Mouse (Mus musculus) heart, postnatal 14 days (tissue): ENCODE results near the gene Asic2. TPM values are rescaled to one million over a fixed set of nuclear protein-coding genes. Genes with fewer than 3 reads are reported as not detected.

Experiments used
- DNase-seq, 2 experiments: peaks; one replicate each; pipeline ENCODE4 v3.0.0; 2021 to 2022
- intact Hi-C: fragments of 180-260 bp; cut with DNase I; formaldehyde crosslinking; loops from one replicate; pipeline ENCODE4 v1.15.1; 2025
- total RNA-seq, 2 experiments: library from RNA; stranded (reverse); gene quantifications; 2 replicates each; pipeline ENCODE4 v1.2.3; 2021

Asic2 gene
- total RNA-seq, 2 experiments from 2014 or later, result not detected

- intact Hi-C loops, result no loop called here
- no peak for DNase-seq
Measured at GRCm38 (mm10) chr11:81496446-81496845, 471.8 kb downstream of the Asic2 start.

- intact Hi-C loops, result no loop called here
- DNase-seq, result no peak
Measured at GRCm38 (mm10) chr11:81492351-81492750, 475.9 kb downstream of the Asic2 start.

- DNase-seq, result no peak
- intact Hi-C loops, result no loop called here
Measured at GRCm38 (mm10) chr11:81489144-81489735, 479.0 kb downstream of the Asic2 start.

- no peak for DNase-seq
- intact Hi-C loops, result no loop called here
Measured at GRCm38 (mm10) chr11:81488681-81489080, 479.6 kb downstream of the Asic2 start.

GRCm38 (mm10) chr11:81486265-81486940 is 481.9 kb downstream of the Asic2 start:
- intact Hi-C loops, result no loop called here
- DNase-seq, result peak in 1 of 2 experiments; percentile 6

- peak in 1 of 2 experiments; percentile 2 for DNase-seq
- intact Hi-C loops, result no loop called here
Measured at GRCm38 (mm10) chr11:81481198-81481597, 487.1 kb downstream of the Asic2 start.

GRCm38 (mm10) chr11:81476231-81476630 is 492.0 kb downstream of the Asic2 start:
- intact Hi-C loops, result no loop called here
- peak in 1 of 2 experiments; percentile 8 for DNase-seq

GRCm38 (mm10) chr11:81474121-81474520 is 494.1 kb downstream of the Asic2 start:
- intact Hi-C loops, result no loop called here
- no peak for DNase-seq

GRCm38 (mm10) chr11:81462199-81462598 is 506.1 kb downstream of the Asic2 start:
- peak; percentile 8 to 43 for DNase-seq
- intact Hi-C loops, result loop anchor here (2.0 kb wide), 1 partner anchor 89 kb away; no protein-coding TSS in a partner anchor

- intact Hi-C loops, result loop anchor here (2.0 kb wide), 1 partner anchor 89 kb away; no protein-coding TSS in a partner anchor
Measured at GRCm38 (mm10) chr11:81461748-81462147, 506.5 kb downstream of the Asic2 start.

GRCm38 (mm10) chr11:81454921-81455320 is 513.3 kb downstream of the Asic2 start:
- DNase-seq, result peak in 1 of 2 experiments; percentile 3
- intact Hi-C loops, result no loop called here

More at GRCm38 (mm10) chr11:81461748-81462147, 506.5 kb downstream of the Asic2 start:
- no peak for DNase-seq

GRCm38 (mm10) chr11:81454111-81454510 is 514.1 kb downstream of the Asic2 start:
- no peak for DNase-seq
- intact Hi-C loops, result no loop called here

- intact Hi-C loops, result no loop called here
- peak in 1 of 2 experiments; percentile 1 for DNase-seq
Measured at GRCm38 (mm10) chr11:81449271-81449705, 519.0 kb downstream of the Asic2 start.

GRCm38 (mm10) chr11:81446347-81446746 is 521.9 kb downstream of the Asic2 start:
- no peak for DNase-seq
- intact Hi-C loops, result no loop called here

GRCm38 (mm10) chr11:81426857-81427256 is 541.4 kb downstream of the Asic2 start:
- no peak for DNase-seq
- intact Hi-C loops, result no loop called here

- intact Hi-C loops, result no loop called here
- DNase-seq, result no peak
Measured at GRCm38 (mm10) chr11:81419112-81419511, 549.1 kb downstream of the Asic2 start.

GRCm38 (mm10) chr11:81418027-81418426 is 550.2 kb downstream of the Asic2 start:
- intact Hi-C loops, result no loop called here
- no peak for DNase-seq

- DNase-seq, result no peak
- intact Hi-C loops, result no loop called here
Measured at GRCm38 (mm10) chr11:81416319-81416718, 551.9 kb downstream of the Asic2 start.

- intact Hi-C loops, result no loop called here
- DNase-seq, result no peak
Measured at GRCm38 (mm10) chr11:81414596-81414995, 553.7 kb downstream of the Asic2 start.

GRCm38 (mm10) chr11:81411251-81411650 is 557.0 kb downstream of the Asic2 start:
- intact Hi-C loops, result no loop called here
- no peak for DNase-seq

- intact Hi-C loops, result no loop called here
- no peak for DNase-seq
Measured at GRCm38 (mm10) chr11:81405951-81406350, 562.3 kb downstream of the Asic2 start.

- intact Hi-C loops, result no loop called here
- no peak for DNase-seq
Measured at GRCm38 (mm10) chr11:81402263-81402662, 566.0 kb downstream of the Asic2 start.
